Mouse (Mus musculus): Measurements from ENCODE around the gene Hist2h2aa1.

DNA sequence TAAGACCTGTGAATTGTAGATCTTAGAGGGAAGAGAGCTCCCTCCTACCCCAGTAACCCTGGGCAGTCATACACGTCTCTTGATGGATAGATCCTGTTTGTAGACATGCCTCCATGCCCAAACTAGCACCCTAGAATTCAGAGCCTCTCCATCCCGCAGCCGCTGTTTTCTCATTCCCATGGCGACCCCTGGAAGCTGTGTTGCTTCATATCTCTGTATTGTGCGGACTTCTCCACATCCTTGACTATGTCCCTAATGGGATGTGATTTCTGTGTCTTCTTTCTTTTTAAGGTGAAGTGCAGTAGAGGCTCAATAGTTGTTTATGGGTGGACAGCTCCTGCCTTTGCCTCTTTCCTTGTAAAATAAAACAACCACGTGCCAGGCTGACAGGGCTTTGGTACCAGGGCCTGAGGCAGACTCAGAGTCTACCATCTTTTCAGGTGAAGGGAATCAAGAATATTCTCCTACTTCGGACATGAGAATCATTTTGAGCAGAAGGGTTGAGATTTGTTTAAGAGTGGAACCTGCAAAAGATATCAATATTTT lies 19.2 kb downstream of the Hist2h2aa1 start:
- TF ChIP-seq E2F4 (IDR thresholded peaks at IDR 0.05; ENCODE audit: insufficient replicate concordance, low read depth, low read length) (no peak), JUND (conservative IDR thresholded peaks at IDR 0.05; ENCODE audit: low read depth, low read length) (no peak), ETS1 (conservative IDR thresholded peaks at IDR 0.05; ENCODE audit: low read depth, low read length) (no peak), CTCF (conservative IDR thresholded peaks at IDR 0.05 in 1 of 2, IDR thresholded peaks at IDR 0.05 in 1 of 2; ENCODE audit: low read depth in 2 of 2, low read length in 2 of 2) (no peak), MAX (IDR thresholded peaks at IDR 0.05; ENCODE audit: low read length) (peak; percentile 66; the same call in 1 of the 2 replicates)

Measured in CH12.LX (cell line).